Mouse (Mus musculus) liver, adult 2 months (tissue): ENCODE results near the gene F2rl3. TPM values are rescaled to one million over a fixed set of nuclear protein-coding genes. Genes with fewer than 3 reads are reported as not detected.

Experiments
- DNase-seq: peaks from one replicate; pipeline ENCODE4 v3.0.0-alpha.2; 2011; ENCODE audit warnings: low read depth, low spot score; ENCODE audit errors: extremely low read depth
- H3K27ac ChIP-seq: fragments of 200-500 bp; replicated peaks from 2 replicates; pipeline ENCODE4 v1.5.1; 2012; ENCODE audit warnings: low read depth, mild to moderate bottlenecking, control low read depth, inconsistent platforms, low read length; ENCODE audit not compliant: insufficient read depth
- H3K27me3 ChIP-seq: fragments of 200-500 bp; 2 replicates; pipeline ENCODE4 v1.6.1; 2012; ENCODE audit warnings: mild to moderate bottlenecking, moderate library complexity, low read length, inconsistent platforms; ENCODE audit not compliant: control insufficient read depth, insufficient read depth
- H3K36me3 ChIP-seq: fragments of 200-500 bp; 2 replicates; pipeline ENCODE4 v1.6.1; 2012; ENCODE audit warnings: low read length, inconsistent platforms; ENCODE audit not compliant: control insufficient read depth, insufficient read depth
- H3K4me1 ChIP-seq: fragments of 200-500 bp; 2 replicates; pipeline ENCODE4 v1.6.1; 2011; ENCODE audit warnings: low read length; ENCODE audit not compliant: control insufficient read depth, insufficient read depth
- H3K4me3 ChIP-seq: fragments of 200-500 bp; 2 replicates; pipeline ENCODE4 v1.5.1; 2011; ENCODE audit warnings: low read depth, mild to moderate bottlenecking, control low read depth, low read length, moderate library complexity; ENCODE audit not compliant: insufficient read depth
- H3K79me2 ChIP-seq: fragments of 200-500 bp; 2 replicates; pipeline ENCODE4 v1.6.1; 2012; ENCODE audit warnings: inconsistent platforms, mild to moderate bottlenecking, low read length, moderate library complexity; ENCODE audit not compliant: control insufficient read depth, insufficient read depth
- H3K9ac ChIP-seq: fragments of 200-500 bp; 2 replicates; pipeline ENCODE4 v1.6.1; 2012; ENCODE audit warnings: low read depth, mild to moderate bottlenecking, control low read depth, inconsistent platforms, low read length
- CTCF ChIP-seq: fragments of 200-500 bp; IDR thresholded peaks from 2 replicates; pipeline ENCODE4 v1.5.1; 2011; ENCODE audit warnings: low read depth, low read length, control low read depth
- POLR2A ChIP-seq: fragments of 200-500 bp; IDR thresholded peaks from 2 replicates; pipeline ENCODE4 v1.6.1; 2011; ENCODE audit warnings: low read length, control low read depth; ENCODE audit not compliant: insufficient read depth; ENCODE audit errors: extremely low read depth
- WGBS: fragments of 180-500 bp; shearing (Covaris S2); methylation state at CpG from one replicate; pipeline ENCODE4 v1.1.7; 2018; 5-methylcytosine and 5-hydroxymethylcytosine counted together
- polyA plus RNA-seq: library from polyadenylated mRNA; depleted of rRNA; stranded (reverse); fragments of >200 nt; gene quantifications from 2 replicates; pipeline ENCODE4 v1.2.3, GENCODE M21; 2012; rRNA removed
- total RNA-seq: library from RNA; depleted of rRNA; stranded (reverse); fragments of >200 nt; gene quantifications from 2 replicates; pipeline ENCODE4 v1.2.3, GENCODE M21; 2014; rRNA removed

The F2rl3 gene
- total and polyA plus RNA-seq, 2 experiments, result 0.15 TPM; not detected in 1

DNA sequence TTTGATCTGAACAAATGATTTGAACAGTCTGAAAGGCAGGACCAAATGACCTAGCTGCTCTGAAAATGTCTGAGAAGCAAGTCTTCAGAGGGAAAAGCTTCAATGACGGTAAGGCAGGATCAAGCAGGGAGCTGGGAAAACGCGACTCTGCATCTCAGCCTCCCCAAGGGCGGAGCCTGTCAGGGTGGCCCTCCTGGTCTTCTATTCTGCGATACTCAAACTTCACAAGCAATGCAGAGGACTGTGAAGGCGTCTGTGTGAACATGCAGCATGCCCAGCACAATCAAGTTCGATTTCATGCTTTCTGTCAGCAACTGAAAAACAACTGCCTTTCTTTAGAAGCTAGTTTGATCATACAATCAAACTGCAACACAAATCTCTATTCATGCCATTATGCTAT, 5.1 kb downstream of the F2rl3 start:
- no peak overlapping the region for H3K27ac ChIP-seq
- TF ChIP-seq CTCF, result no peak
- TF ChIP-seq POLR2A, result no peak
- H3K79me2 ChIP-seq, result no peaks in the 10 kb centered on the region
- no peaks in the 10 kb centered on the region for H3K4me1 ChIP-seq
- 45% methylated on average over 7 of the region's 7 CpGs for WGBS
- no peak overlapping the region for H3K4me3 ChIP-seq
- no peak for DNase-seq
- H3K9ac ChIP-seq, result no peak overlapping the region
- H3K27me3 ChIP-seq, result no peaks in the 10 kb centered on the region
- H3K36me3 ChIP-seq, result no peaks in the 10 kb centered on the region

DNA sequence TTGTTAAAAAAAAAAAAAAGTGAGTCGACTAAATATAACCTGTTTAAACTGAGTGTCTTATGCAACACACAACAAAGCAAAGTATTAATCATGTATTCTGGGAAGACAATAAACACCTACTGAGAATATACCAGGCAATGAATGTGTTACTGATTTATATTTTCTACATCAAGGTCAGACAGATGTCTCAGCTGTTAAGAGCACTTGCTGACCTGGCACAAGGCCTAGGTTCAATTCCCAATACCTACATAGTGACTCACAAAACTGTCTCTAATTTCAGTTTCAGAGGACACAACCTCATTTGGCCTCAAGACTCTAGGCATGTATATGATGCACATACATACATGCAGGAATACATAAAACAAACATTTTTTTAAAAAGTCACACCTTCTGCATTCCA, 16.1 kb downstream of the F2rl3 start:
- no peaks in the 10 kb centered on the region for H3K79me2 ChIP-seq
- no peaks in the 10 kb centered on the region for H3K27me3 ChIP-seq
- no peak for DNase-seq
- no peaks in the 10 kb centered on the region for H3K36me3 ChIP-seq
- no peak overlapping the region for H3K4me3 ChIP-seq
- no peak overlapping the region for H3K9ac ChIP-seq
- TF ChIP-seq CTCF, result no peak
- TF ChIP-seq POLR2A, result no peak
- no peak overlapping the region for H3K27ac ChIP-seq
- H3K4me1 ChIP-seq, result no peaks in the 10 kb centered on the region
- 39% methylated on average over 1 of the region's 1 CpGs for WGBS

- Histone ChIP-seq H3K36me3 (no peaks in the 10 kb centered on the region), H3K4me1 (no peaks in the 10 kb centered on the region), H3K9ac (no peak overlapping the region), H3K27ac (no peak overlapping the region), H3K27me3 (no peaks in the 10 kb centered on the region), H3K4me3 (no peak overlapping the region), H3K79me2 (no peaks in the 10 kb centered on the region)
- DNase-seq, result no peak
- TF ChIP-seq CTCF (no peak), POLR2A (no peak)
- WGBS, result 96% methylated on average over 4 of the region's 4 CpGs
These were observed 19.0 kb downstream of the F2rl3 start for GRCm38 (mm10) chr8:72780644-72781043.

DNA sequence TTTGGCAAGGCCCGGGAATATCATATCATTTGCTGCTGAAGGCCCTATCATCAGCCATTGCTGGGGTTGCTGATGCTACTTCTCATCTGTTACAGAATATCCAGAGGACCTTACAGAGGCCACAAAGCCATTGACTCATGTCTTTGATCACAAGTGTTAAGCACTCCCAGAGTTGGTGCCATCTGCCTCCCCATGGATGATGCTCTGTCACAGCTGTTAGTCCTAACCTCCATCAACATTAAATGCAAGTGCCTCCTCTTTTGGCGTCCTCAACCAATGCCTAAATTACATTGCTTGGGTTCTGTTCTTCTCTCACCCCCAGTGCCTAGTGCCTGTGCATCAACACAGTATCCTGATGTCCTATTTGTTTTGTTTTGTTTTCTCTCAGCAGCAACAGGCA, 39.9 kb downstream of the F2rl3 start:
- H3K27me3 ChIP-seq, result no peaks in the 10 kb centered on the region
- H3K9ac ChIP-seq, result no peak overlapping the region
- no peaks in the 10 kb centered on the region for H3K79me2 ChIP-seq
- no peaks in the 10 kb centered on the region for H3K4me1 ChIP-seq
- no peak for DNase-seq
- no peak overlapping the region for H3K27ac ChIP-seq
- H3K36me3 ChIP-seq, result no peaks in the 10 kb centered on the region
- H3K4me3 ChIP-seq, result no peak overlapping the region
- 81% methylated on average over 2 of the region's 2 CpGs for WGBS
- no peak for TF ChIP-seq POLR2A
- no peak for TF ChIP-seq CTCF

GRCm38 (mm10) chr8:72812690-72813089, 51.0 kb downstream of the F2rl3 start:
- H3K79me2 ChIP-seq, result no peaks in the 10 kb centered on the region
- H3K4me1 ChIP-seq, result no peaks in the 10 kb centered on the region
- H3K27ac ChIP-seq, result no peak overlapping the region
- TF ChIP-seq CTCF, result no peak
- 94% methylated on average over 3 of the region's 3 CpGs for WGBS
- DNase-seq, result no peak
- H3K9ac ChIP-seq, result no peak overlapping the region
- H3K4me3 ChIP-seq, result no peak overlapping the region
- peaks cover 11% of the 10 kb centered on the region for H3K36me3 ChIP-seq
- no peaks in the 10 kb centered on the region for H3K27me3 ChIP-seq

Other genes starting within 250 kb of the F2rl3 start
- gene Med26, start 213.6 kb upstream of the F2rl3 start, total RNA-seq, result 1.3 and 1.8 TPM in 2 replicates
- 4.4 and 6.0 TPM in 2 replicates for gene Med26, start 213.6 kb upstream of the F2rl3 start, polyA plus RNA-seq
- 32.4 and 33.4 TPM in 2 replicates for gene Smim7, start 190.8 kb upstream of the F2rl3 start, total RNA-seq
- 22.6 and 26.0 TPM in 2 replicates for gene Smim7, start 190.8 kb upstream of the F2rl3 start, polyA plus RNA-seq
- gene Tmem38a, start 189.8 kb upstream of the F2rl3 start, total RNA-seq, result 2.6 and 2.7 TPM in 2 replicates
- 3.0 and 3.5 TPM in 2 replicates for gene Tmem38a, start 189.8 kb upstream of the F2rl3 start, polyA plus RNA-seq
- not detected in 2 replicates for gene Nwd1, start 115.2 kb upstream of the F2rl3 start, total RNA-seq
- not detected in 2 replicates for gene Nwd1, start 115.2 kb upstream of the F2rl3 start, polyA plus RNA-seq
- 47.9 and 59.7 TPM in 2 replicates for gene Sin3b, start 38.6 kb upstream of the F2rl3 start, total RNA-seq
- 72.7 and 86.9 TPM in 2 replicates for gene Sin3b, start 38.6 kb upstream of the F2rl3 start, polyA plus RNA-seq